Mouse (Mus musculus) midbrain, postnatal 0 days (tissue): ENCODE data around the gene Llph. TPM values are rescaled to one million over a fixed set of nuclear protein-coding genes. Genes with fewer than 3 reads are reported as not detected.
A peak's percentile ranks its signal among the peaks of the same experiment; 100 is the strongest.

Source experiments
- ATAC-seq: fragments of 200-750 bp; cut with Nextera tagmentation; 2 replicates; pipeline ENCODE4 v1.8.0; 2017; ENCODE audit warnings: moderate number of reproducible peaks, mild to moderate bottlenecking, moderate TSS enrichment, moderate library complexity; ENCODE audit not compliant: low FRiP score
- DNase-seq: peaks from one replicate; pipeline ENCODE4 v3.0.0-alpha.2; 2015; ENCODE audit warnings: low spot score
- H3K27ac ChIP-seq: fragments of 300-500 bp; sonication (generic); 2 replicates; pipeline ENCODE4 v1.5.1; 2014; ENCODE audit warnings: low read depth, mild to moderate bottlenecking, low read length, mixed read lengths
- H3K27me3 ChIP-seq: fragments of 300-500 bp; sonication (generic); 2 replicates; pipeline ENCODE4 v1.6.1; 2014; ENCODE audit warnings: low read length, control low read depth, mixed read lengths; ENCODE audit not compliant: insufficient read depth
- H3K36me3 ChIP-seq: fragments of 300-500 bp; sonication (generic); 2 replicates; pipeline ENCODE4 v1.6.1; 2014; ENCODE audit warnings: low read length, control low read depth, mixed read lengths; ENCODE audit not compliant: insufficient read depth
- H3K4me1 ChIP-seq: fragments of 300-500 bp; sonication (generic); 2 replicates; pipeline ENCODE4 v1.6.1; 2014; ENCODE audit warnings: mild to moderate bottlenecking, control low read depth, antibody characterized with exemption, low read length, mixed read lengths; ENCODE audit not compliant: insufficient read depth
- H3K4me2 ChIP-seq: fragments of 300-500 bp; sonication (generic); 2 replicates; pipeline ENCODE4 v1.6.1; 2014; ENCODE audit warnings: low read depth, mild to moderate bottlenecking, low read length, mixed read lengths; ENCODE audit not compliant: poor library complexity, severe bottlenecking
- H3K4me3 ChIP-seq: fragments of 300-500 bp; sonication (generic); 2 replicates; pipeline ENCODE4 v1.5.1; 2014; ENCODE audit warnings: low read depth, mild to moderate bottlenecking, low read length, moderate library complexity
- H3K9ac ChIP-seq: fragments of 300-500 bp; sonication (generic); replicated peaks from 2 replicates; pipeline ENCODE4 v1.6.1; 2014; ENCODE audit warnings: mild to moderate bottlenecking, low read length, moderate library complexity, mixed read lengths; ENCODE audit not compliant: poor library complexity, severe bottlenecking
- H3K9me3 ChIP-seq: fragments of 300-500 bp; sonication (generic); 2 replicates; pipeline ENCODE4 v1.6.1; 2016; ENCODE audit warnings: low read length, control low read depth
- CTCF ChIP-seq: IDR thresholded peaks from 2 replicates; pipeline ENCODE4 v1.5.1; 2016; ENCODE audit warnings: antibody characterized with exemption, mild to moderate bottlenecking
- WGBS: fragments of 180-500 bp; shearing (Covaris S2); extraction: QIAGEN DNeasy Blood & Tissue Kit; methylation state at CpG from one replicate; pipeline ENCODE4 v1.1.7; 2014; 5-methylcytosine and 5-hydroxymethylcytosine counted together
- polyA plus RNA-seq: library from polyadenylated mRNA; unstranded; fragments of >200 nt; fragmentation: Nextera tagmentation; extraction: Ambion mirVana; gene quantifications from 2 replicates; pipeline ENCODE4 v1.2.1, GENCODE M21; 2015
- total RNA-seq: library from RNA; depleted of rRNA; stranded (reverse); fragments of >200 nt; gene quantifications from 2 replicates; pipeline ENCODE4 v1.2.3, GENCODE M21; 2014

Gene Llph
- total and polyA plus RNA-seq, 2 experiments from 2014 or later: 4.0 to 40.1 TPM

- Histone ChIP-seq H3K36me3 (peaks cover 10% of the 10 kb centered on the region; the same call in 1 of the 2 replicates), H3K9me3 (no peaks in the 10 kb centered on the region), H3K4me3 (no peak overlapping the region), H3K9ac (no peak overlapping the region), H3K27ac (no peak overlapping the region), H3K4me1 (no peaks in the 10 kb centered on the region), H3K4me2 (no peak overlapping the region), H3K27me3 (no peaks in the 10 kb centered on the region)
- 30% methylated on average over 5 of the region's 5 CpGs for WGBS
- no peak for ATAC-seq
- DNase-seq: peak; percentile 72
- peak; percentile 87 for TF ChIP-seq CTCF
Measured at GRCm38 (mm10) chr10:120231718-120232117, 4.8 kb downstream of the Llph start.

DNA sequence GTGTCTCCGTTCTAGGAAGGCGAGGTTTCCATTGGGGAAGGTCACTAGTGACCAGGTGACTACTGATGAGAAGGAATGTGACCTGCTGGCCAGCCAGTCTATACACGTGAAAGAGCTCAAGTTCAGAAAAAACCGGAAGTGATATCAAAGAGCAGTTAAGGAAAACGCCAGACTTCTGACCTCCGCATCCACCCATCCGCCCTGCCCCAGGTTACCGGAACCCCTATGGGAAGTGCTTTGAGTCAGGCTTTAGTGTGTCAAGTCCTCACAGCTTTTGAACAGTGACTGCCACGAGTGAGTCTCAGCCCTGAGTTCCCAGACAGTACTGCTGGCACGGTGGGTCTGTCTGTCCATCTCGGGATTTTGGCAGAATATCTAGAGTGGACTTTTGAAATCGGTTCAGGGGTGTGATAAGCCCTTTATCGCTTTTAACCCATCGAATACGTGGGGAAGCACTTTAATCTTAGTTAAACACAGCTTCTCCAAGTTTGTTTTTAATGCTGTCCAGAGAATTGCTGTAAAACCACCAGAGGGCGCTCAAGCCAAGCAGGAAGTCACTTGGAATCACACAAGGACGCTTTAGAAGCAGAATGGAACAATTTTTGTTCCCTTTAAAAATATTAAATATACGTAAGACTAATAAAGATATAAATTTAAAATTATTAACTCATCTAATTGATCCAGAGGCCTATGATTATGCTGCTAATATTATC, 6.9 kb downstream of the Llph start:
- Histone ChIP-seq H3K27me3 (no peaks in the 10 kb centered on the region), H3K4me2 (peak overlapping the region; percentile 6; the same call in 1 of the 2 replicates), H3K27ac (no peak overlapping the region), H3K9me3 (no peaks in the 10 kb centered on the region), H3K36me3 (peaks cover 10% of the 10 kb centered on the region; the same call in 1 of the 2 replicates), H3K4me1 (no peaks in the 10 kb centered on the region), H3K9ac (no peak overlapping the region), H3K4me3 (no peak overlapping the region)
- WGBS: 33% methylated on average over 18 of the region's 18 CpGs
- DNase-seq: peak; percentile 78
- peak; percentile 93 for TF ChIP-seq CTCF
- ATAC-seq: no peak

DNA sequence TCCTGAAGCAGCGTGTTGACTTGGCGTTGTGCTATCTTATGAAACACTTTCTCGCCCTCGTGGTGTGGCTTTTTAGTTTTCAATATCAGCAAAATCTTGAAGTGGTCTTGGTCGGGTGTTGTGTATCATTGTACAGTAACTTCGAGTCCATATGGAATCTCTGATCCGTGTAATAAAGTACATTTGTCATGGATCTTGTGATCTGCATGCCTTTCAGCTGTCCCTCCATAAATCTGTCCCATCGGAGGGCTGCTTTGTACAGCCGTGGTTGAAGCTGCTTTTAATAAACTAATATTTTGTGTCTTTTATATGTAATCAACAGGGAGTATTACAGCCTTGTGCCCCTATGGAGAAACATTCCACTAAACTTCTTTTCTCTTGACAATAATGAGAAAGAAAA, 10.0 kb downstream of the Llph start:
- H3K4me2 ChIP-seq: no peak overlapping the region
- no peak overlapping the region for H3K27ac ChIP-seq
- no peak overlapping the region for H3K9ac ChIP-seq
- no peaks in the 10 kb centered on the region for H3K36me3 ChIP-seq
- H3K9me3 ChIP-seq: no peaks in the 10 kb centered on the region
- DNase-seq (no peak), ATAC-seq (no peak)
- no peaks in the 10 kb centered on the region for H3K27me3 ChIP-seq
- no peaks in the 10 kb centered on the region for H3K4me1 ChIP-seq
- TF ChIP-seq CTCF: no peak
- no peak overlapping the region for H3K4me3 ChIP-seq
- 81% methylated on average over 9 of the region's 9 CpGs for WGBS

DNA sequence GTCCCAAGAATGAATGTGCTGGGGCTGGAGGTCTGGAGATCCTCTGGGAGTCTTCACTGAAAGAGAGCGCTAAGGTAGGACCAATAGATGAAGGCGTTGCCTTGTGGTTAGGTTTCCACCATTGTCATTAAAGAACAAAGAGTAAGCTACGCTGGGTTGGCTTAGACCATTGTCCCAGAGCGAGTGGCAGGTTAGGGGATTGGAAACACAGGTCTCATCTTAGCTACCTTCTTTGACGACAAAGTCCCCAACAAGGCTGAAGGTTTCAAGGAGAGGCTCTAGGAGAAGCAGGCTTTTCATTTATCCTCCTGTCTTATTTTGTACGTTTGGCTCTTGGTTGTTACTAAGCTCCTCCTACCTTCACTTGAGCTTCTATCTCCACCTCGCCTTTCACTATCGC, 11.4 kb downstream of the Llph start:
- H3K27ac ChIP-seq: no peak overlapping the region
- TF ChIP-seq CTCF: no peak
- no peak overlapping the region for H3K9ac ChIP-seq
- no peaks in the 10 kb centered on the region for H3K27me3 ChIP-seq
- no peaks in the 10 kb centered on the region for H3K4me1 ChIP-seq
- DNase-seq: no peak
- no peak overlapping the region for H3K4me2 ChIP-seq
- no peak for ATAC-seq
- H3K4me3 ChIP-seq: no peak overlapping the region
- WGBS: 88% methylated on average over 8 of the region's 8 CpGs
- H3K36me3 ChIP-seq: no peaks in the 10 kb centered on the region
- H3K9me3 ChIP-seq: no peaks in the 10 kb centered on the region

DNA sequence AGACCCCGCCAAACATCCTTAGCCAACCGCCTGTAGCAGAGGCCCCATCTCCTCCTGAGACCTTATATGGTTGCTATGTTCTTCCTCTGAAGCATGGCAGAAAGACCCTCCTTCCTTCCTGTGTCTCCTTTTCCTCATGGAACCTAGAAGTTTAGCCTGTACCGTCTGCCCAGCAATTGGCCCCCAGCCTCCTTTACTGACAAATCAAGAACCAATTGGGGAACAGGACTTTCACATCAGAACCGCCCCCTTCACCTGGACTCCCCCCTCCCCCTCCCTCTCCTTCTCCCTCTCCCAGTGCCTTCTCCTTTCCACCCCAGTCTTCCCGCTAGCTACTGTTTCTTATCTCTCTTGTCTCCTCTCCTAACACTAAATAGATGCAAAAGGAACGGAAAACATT, 12.6 kb downstream of the Llph start:
- no peak overlapping the region for H3K9ac ChIP-seq
- ATAC-seq (no peak), DNase-seq (no peak)
- no peak overlapping the region for H3K27ac ChIP-seq
- no peaks in the 10 kb centered on the region for H3K4me1 ChIP-seq
- no peak overlapping the region for H3K4me3 ChIP-seq
- WGBS: 66% methylated on average over 6 of the region's 6 CpGs
- H3K36me3 ChIP-seq: no peaks in the 10 kb centered on the region
- no peaks in the 10 kb centered on the region for H3K9me3 ChIP-seq
- no peak overlapping the region for H3K4me2 ChIP-seq
- H3K27me3 ChIP-seq: no peaks in the 10 kb centered on the region
- TF ChIP-seq CTCF: no peak

GRCm38 (mm10) chr10:120242421-120242820, 15.6 kb downstream of the Llph start:
- 71% methylated on average over 6 of the region's 6 CpGs for WGBS
- no peak for ATAC-seq

More at GRCm38 (mm10) chr10:120242421-120242820, 15.6 kb downstream of the Llph start:
- Histone ChIP-seq H3K27me3 (no peaks in the 10 kb centered on the region), H3K4me2 (no peak overlapping the region), H3K4me1 (0 out of 2 replicates have a peak, but pooled peaks cover 2% of the 10 kb centered on the region), H3K4me3 (no peak overlapping the region), H3K27ac (no peak overlapping the region), H3K36me3 (no peaks in the 10 kb centered on the region), H3K9ac (no peak overlapping the region), H3K9me3 (no peaks in the 10 kb centered on the region)
- TF ChIP-seq CTCF: no peak
- no peak for DNase-seq
